Mouse (Mus musculus) NIH3T3 (cell line): Measurements from ENCODE around the gene Nr4a2.
A peak's percentile ranks its signal among the peaks of the same experiment; 100 is the strongest.

Experiments used
- DNase-seq: peaks from one replicate; pipeline ENCODE4 v3.0.0-alpha.2; 2012; ENCODE audit warnings: low read depth

Gene Nr4a2

DNA sequence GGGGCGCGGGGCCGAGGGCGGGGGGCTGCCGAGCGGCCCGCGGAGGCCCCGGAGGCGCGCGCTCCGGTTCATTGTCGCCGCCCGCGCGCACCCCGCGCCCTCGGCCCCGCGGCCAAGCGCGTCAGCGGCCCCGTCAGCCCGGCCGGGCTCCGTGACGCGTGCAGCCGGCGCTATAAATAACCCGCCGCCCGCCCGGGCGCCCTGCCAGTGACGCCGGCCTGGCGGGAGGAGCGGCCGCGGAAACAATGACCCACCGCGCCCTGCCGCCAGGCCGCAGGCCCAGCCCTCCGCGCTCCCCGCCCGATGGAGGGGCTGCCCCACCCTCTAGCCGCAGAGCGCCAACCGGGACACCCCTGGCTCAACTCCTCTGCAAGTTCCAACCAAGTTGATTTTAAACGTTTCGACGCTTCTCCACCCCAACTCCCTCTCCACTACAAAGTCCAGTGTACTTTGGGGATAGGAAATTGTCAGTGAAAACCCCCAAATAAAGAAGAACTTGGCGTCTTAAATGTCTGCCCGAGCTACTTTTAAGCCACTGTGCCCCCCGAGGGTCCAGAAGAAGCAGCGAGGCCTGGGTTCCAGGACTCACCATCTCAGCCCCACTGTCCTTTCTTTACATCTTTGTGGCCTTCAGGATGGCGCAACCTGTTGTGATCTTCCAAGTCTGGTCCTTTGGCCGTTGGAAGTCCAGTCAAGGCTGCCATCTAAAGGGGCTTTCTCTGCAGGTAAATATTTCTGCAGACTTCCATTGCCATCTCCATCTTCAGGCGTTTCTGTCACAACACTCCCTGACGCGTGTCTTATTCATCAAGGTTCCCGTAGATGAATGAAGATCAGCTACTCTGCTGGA lies at the start of gene Nr4a2:
TSS of gene Nr4a2 (minus strand) at position 13 of the 850 bp plus-strand sequence.
- peak; percentile 93 for DNase-seq

DNA sequence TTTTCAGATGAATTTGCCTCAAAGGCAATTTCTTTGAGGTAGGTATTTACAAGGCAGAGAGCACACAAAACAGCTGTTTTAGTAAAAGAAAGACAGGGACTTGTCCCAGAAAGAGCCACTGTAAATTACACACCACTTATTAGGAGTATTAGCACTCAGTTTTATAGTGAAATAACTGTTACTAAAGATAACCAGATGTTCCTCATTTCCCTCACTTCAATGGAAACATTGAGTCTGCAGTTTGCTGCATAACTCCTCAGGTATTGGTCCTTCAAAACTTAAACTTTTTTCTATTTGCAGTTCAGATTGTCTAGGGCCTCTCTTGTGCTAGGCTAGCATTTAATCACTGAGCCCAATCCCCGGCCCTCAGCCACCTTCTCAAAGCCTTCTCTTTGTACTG lies 41.6 kb upstream of the Nr4a2 start:
- no peak for DNase-seq

DNA sequence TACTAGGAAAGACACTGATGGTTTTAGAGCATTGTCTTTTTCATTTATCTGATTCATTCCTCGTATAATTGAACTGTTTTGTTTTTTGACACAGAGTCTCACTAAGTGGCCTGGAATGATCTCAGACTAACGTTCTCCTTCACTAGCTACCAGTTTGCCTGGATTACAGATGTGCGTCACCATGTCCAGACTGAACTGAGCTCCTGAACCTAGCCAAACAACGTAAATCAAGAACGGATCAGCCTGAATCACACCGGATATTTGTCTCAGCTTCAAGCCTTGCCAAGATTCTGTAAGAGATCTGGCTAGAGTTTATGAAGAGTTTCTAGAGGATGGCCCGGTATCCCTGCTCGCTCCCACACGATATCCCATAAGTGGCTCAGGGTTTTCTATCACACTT lies 33.0 kb upstream of the Nr4a2 start:
- peak; percentile 65 for DNase-seq

DNA sequence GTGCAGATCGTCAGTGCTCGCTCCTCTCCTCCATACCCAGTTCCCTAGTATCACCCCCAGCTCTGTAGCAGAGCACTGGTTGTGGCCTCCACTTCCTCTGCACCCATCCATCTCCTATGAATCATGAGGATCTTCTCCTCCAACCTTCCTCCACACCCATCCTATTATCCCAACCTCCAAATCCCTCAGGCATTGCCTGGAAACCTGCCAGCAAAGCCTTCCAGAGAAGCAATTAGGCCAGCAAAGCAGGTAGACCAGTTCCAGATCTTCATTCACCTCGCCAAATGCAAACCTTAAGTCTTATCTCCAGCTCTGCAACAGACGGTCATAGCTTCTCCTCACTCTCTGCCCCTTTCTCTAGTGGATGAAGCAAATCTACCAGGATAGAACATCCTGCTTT lies 26.0 kb upstream of the Nr4a2 start:
- DNase-seq, result no peak

DNA sequence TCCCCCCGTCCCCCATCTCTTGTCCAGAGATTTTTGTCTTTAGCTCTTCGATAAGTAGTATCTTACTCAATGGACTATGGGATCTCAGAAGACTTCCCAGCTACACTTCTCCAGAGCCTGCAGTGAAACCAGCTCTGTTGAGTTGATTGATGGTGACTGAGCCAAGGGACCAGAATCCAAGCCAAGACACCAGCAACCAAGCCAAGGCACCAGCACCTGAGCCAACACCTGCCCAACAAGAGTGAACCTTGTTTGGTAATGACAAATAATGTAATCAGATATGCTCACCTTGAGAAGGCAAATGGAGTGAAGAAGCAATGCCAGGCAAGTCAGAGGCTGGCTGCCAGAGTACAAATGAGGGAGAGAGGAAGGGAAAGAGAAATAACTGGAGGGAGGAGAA lies 24.4 kb upstream of the Nr4a2 start:
- no peak for DNase-seq

DNA sequence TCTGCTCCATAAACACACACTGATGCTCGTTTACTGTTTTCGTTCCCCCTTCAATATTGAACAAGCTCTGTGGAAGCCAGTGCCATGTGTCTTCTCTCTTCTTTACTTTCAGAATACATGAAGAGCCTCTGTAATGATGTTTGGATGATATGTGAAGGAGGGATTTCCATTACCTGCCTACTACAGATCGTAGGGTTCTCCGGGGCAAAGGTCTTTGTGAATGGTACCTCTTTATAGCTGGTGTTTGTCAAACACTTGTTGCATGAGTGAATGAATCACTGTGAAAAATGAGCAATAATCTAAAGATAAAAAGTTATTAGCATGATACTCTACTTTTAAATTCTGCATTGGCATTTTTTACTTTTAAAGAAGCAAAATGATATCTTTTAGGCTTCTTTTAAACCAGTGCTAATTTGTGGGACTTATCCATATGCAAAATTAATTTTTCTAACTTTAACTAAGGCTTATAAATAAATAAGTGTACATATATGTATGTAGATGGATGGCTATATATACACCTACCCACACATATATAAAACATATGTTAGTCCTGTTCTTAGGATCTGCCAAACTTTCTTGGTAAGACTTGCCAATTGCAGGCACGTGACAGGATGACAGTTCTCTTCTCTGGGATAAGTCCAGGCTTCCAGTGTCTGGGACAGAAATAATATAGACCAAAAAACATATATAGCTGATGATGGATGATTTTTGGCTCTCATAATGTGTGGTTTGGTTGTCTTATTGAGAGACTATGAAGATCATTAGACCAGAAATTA lies 22.0 kb upstream of the Nr4a2 start:
- no peak for DNase-seq

DNA sequence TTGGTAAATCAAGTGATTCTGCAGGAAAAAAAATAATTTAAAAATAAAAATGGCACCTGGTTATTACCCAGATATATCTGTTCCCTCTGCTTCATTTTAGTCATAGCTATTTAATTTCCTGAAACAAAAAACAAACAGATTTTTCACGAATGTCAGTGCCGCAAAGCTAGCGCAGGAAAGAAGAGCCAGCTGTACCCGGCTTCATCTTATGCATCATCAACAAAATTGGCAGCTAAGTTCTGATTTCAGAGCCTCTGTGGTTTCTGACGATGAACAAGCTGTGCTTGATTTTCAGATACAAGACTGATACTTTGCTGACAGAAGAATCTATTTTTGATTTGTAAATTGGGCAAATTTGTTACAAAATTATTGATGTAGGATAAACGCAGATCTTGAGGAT lies 14.8 kb upstream of the Nr4a2 start:
- DNase-seq, result no peak

DNA sequence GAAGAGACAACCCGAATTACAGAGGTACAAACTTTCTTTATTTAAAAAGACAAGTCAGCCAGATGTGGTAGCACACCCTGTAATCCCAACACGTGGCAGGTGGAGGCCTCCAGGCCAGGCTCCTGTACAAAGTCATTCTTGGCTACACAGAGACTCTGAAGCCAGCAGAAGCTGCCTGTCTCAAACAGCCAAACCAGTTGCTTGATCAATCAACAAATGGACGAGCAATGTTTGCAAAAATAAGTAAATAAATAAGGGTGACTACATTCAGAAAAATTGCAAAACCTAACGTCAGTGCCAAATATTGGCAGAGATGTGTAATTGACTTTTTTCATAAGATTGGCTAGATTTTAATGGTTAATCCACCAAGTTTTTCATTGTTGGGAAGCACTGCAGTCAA lies 3.7 kb upstream of the Nr4a2 start:
- DNase-seq, result no peak

DNA sequence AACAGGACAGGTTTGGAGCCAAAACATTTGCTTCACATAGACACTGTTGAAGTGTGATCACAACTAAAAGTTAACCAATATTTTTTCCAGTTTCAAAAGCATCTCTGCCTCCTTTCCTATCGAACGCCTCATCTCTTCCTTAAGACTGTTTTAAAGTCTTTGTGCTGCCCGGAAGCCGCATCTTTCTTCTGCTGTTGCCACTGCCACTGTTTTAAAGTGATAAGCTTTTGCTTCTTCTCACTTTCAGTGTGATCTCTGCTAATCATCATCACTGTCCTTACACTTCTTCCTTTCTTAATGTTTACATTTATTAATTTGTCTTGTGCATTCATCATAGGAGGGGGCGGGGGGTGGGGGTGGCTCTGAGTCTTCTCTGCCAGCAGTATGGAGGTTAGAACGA lies 2.1 kb upstream of the Nr4a2 start:
- no peak for DNase-seq

DNA sequence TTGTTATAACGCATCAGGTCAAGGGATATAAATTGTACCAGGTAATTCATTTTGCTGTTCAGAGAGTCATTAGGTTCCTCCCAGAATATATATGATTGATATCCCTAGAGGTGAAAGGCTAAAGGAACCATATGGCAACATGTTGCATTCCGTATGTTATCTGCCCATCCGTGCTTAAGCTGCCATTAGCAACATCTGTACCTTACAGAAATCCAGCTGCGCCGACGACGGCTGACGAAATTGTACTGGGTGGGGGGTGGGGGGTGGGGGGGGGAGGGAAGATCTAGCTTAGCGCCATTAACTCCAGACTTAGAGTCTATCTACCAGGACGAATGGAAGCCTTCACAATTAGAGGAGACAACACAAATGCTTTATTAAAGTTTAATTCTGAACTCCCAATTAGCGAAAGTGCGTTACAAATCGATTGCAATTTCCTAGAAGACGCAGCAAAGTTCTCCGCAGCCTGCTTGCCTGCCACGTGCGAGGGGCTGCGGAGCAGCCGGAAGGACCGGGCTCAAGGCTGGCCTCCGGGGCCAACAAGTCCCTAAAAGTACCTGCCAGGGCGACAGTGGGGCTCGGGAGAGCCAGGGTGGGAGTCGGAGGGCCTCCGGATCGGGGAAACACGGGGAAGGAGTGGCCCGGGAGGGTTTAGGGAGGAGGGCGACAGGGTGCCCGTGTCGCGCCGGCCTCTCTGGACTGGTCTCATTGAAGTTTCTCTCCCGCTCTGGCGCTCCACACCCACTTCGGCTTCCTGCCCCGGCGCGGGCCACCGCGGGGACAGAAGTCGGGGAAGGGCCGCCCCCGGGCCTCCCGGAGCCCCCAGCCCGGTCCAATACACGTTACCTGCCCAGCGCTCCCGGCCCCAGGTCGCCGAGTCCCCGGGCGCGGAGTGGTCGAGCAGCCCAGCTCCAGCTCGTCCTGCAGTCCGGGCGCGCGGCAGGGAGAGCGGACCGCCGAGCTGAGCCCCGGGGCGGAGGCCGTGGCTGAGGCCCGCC lies 520 bp downstream of the Nr4a2 start:
- DNase-seq, result peak; percentile 56

DNA sequence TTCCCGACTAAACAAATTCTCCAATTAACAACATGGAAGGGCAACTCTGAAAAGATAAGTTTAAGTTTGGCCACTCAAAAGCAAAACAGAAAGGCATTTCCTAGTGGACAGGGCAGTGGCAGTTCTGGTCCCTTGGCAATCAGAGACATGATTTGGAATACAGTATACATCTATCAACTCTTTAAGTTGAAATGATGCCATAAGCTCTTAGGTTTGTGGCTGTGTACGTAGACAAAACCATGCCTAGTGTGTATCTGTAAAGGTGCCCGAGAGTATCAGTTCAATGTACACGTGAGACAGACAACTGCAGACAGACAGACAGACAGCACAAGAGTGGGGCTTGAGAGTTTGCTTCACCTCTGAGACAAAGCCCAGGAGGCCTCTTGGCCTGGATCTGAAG lies 2.7 kb downstream of the Nr4a2 start:
- DNase-seq, result no peak

DNA sequence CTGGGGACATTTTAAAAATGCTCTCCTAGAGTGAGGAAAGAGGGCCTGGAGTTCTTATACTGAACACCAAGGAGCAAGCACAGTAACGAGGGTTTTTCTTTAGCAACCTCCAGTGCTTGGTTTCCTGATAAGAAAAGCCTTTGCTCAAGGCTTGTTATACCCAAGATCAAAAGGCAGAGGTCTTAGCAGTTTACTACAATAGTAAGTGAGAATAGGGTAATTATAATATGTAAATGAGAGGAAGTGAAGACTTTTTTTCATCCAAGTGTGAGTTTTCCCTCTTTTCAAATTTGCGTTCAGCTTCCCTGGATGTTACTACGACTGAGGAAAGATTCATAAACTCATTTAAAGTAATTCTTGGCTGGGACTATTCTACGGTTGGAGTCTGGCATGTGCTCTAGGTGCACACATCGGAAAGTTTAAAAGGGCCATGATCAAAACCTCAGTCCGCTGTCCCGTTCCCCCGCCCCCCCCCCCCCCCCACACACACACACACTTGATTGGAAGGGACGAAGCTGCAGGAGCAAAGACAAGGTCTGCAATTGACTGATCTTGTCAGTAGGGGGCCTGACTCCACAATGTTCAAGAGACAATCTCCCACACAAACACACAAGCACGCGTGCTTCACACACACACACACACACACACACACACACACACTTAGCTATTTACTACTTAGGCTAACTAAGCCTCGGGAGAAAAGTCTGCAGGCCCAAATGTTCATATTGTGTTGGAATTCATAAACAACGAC lies 6.4 kb downstream of the Nr4a2 start:
- peak; percentile 89 for DNase-seq

DNA sequence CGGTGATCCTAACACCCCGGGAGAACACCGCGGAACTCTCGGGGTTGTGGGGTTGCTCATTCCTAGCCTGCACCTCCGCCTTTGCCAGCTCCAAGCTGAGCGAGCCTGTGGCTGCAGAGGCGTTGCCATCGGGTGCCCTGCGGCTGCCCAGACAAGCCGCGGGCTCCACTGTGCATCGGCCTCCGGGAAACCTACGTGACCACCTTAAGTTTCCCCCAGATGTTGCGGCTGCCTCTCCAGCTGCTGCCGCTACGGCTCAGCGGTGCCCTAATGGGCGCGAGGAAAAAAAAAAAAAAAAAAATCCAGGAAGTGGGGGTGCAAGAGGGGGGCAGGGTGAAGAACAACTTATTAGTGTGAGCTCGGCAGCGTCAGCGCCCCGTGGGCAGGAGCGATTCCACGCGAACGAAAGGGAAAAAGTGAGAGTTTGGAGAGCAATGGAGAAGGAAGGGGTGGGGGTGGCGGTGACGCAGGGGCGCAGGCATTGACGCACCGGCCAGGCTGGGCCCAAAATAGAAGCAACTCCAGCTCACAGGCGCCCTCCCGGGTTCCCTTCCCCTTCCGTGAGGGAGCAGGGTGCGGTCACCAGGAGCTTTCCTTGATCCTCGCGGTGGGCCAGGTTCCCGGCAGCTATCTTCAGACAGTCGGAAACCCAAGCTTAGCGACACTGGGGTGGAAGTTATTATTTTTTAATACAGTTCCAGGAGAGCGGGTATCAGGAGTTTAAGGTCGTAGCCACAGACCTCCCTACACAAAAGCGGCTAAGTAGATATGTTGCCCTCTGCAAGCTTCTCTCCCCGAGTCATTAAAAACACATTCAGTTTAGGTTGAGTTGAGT lies 7.2 kb downstream of the Nr4a2 start:
- peak; percentile 94 for DNase-seq

DNA sequence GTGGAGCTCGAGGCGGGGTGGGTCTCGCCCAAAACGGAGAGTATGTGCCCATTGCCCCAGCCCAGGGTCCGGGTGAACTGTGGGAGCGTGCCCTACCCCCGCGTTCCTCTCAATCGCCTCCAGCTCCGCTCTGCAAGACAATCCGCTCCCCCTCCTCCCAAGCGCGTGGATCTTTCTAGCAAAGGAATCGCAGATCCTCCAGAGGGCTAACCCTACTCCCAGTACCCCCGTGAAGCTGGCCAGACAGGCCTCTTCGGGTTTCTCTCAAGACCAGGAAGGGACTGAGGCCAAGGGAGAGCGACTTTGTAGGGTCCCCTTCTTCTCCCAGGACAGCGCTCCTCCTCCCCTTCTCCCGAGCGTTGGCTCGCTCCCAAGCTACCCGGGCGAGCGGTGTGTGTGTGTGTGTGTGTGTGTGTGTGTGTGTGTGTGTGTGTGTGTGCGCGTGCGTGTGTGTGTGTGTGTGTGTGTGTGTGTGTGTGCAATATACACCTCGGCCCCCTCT lies 7.9 kb downstream of the Nr4a2 start:
- peak; percentile 78 for DNase-seq

DNA sequence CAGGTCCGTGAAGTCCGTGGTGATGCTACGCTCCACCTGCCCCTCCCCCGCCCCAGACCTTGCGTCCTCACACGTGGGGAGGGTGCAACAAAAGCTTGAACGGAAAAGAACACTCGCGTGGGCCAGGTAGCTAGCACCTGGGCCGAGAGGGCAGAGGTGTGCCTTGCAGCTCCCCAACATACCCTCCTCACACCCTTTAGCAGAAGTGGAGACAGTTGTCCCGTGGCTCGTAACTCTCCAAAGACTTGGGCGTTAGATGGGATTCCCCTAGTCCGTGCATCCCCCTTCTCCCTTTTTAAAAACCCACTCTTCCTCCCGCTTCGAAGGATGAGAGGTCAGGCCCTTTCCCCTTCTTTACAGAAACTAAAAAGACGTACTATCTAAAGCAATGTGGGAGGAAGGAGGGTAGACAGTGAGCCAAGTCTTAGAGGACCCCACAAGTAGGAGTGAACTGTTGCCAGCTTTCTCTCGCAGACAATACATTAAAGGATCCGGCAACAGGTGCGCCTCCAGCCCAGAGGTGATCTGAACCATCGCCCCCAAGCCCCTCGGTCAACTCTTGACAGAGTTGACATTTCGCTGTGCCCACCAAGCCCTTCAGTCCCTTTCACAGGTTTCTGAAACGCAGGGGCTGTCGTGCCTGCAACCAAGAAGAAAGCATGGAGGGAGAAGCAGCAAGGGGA lies 8.5 kb downstream of the Nr4a2 start:
- peak; percentile 22 for DNase-seq

DNA sequence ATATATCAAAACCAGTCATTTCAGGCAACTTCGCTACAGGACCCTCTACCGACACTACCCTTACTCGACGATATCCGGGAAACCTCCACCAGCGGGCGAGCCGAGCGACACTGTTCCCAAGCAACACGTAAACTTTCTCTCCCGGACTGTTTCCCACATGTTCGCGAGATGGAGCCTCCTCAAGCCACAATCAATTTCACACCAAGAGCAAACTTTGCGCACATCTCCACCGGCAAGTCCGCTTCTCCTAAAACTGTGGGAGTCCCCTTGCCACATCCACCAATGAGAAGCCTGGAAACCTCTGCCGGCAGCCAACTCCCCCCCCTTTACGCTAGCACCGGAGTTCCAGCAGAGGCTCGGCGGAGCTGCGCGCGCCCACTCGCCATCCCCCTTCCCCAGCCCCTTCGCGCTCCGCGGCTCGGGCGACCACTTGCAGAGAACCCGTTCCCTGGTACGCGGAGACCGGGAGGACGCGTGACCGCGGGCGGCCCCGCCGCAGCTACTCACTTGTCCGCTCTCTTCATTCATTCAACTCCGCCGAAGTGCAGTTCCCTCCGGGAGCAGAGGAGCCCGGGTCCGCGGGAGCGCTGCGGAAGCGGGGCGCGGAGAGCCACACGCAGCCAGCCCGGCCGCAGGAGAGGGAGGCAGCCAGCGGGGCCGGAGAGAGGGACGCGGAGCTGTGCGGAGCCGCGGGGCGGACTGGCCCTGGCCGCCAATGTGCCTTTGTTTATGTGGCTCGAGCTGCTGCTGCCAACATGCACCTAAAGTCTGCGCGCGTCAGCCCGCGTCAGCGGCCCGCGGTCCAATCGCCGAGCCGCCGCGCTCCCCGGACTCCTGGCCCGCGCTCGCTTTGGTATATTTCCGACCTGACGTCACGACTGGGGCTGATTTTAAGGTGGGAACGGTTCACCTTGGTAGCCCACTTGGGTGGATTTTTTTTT lies 9.3 kb downstream of the Nr4a2 start:
- DNase-seq, result peak; percentile 87

DNA sequence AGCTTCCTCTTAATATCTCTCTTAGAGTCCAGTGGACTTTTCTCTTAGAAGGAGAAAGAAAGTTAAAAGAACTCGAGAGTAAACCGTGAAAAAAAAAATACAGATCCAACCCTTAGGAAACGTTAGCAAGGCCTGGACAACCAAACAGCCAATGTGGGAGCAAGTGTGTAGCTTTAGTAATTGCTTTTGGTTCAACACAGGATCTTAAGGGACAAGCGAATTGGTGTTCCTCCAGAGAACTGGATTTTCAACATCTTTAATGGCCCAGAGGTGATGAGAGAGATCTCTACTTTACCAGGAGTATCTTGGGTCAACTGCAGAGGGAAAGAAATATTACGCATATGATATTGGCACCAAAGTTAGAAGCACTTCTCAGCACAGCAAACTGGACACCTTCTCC lies 10.4 kb downstream of the Nr4a2 start:
- DNase-seq, result no peak

DNA sequence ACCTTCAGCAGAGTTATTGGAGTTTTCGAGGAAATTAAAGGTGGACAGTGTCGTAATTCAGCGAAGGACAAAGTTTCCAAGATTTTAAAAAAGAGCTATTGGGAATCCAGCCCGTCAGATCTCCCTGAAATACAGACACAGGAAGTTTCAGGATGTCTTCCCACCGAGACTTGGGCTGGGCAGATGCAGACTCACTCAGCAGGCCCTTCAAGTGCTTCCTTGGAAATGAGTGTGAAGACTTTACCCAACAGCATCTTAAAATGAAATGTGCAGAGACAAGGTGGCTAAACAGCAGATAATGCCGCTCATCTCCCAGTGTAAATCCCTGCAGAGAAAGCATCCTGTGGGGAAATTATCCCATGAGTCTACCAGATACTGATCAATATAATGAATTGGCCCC lies 10.9 kb downstream of the Nr4a2 start:
- DNase-seq, result no peak
